Mouse (Mus musculus) neural tube, embryonic 14.5 days (tissue): ENCODE measurements at regions not wholly inside any gene's neighbourhood (a gene's known extent, or its start where the extent isn't known, plus 50 kb on each side); places are given as distances from the start of the nearest gene placed in this dataset.
"Not testable (repeated sequence)": the region's sequence is repeated elsewhere in the genome, so short reads cannot be mapped to it uniquely, and the experiment has no call there.

ENCODE experiments used
- ATAC-seq: fragments of 200-750 bp; cut with Nextera tagmentation; 2 replicates; pipeline ENCODE4 v1.8.0; 2017; ENCODE audit warnings: low read depth, mild to moderate bottlenecking, moderate TSS enrichment, moderate library complexity
- H3K27ac ChIP-seq: fragments of 300-500 bp; sonication (generic); 2 replicates; pipeline ENCODE4 v1.5.1; 2014; ENCODE audit warnings: low read depth, mild to moderate bottlenecking, control low read depth, low read length, moderate library complexity, mixed read lengths
- H3K27me3 ChIP-seq: fragments of 300-500 bp; sonication (generic); 2 replicates; pipeline ENCODE4 v1.6.1; 2014; ENCODE audit warnings: low read length; ENCODE audit not compliant: control insufficient read depth, insufficient read depth
- H3K36me3 ChIP-seq: fragments of 300-500 bp; sonication (generic); 2 replicates; pipeline ENCODE4 v1.6.1; 2014; ENCODE audit warnings: low read length, mixed read lengths; ENCODE audit not compliant: control insufficient read depth, insufficient read depth
- H3K4me1 ChIP-seq: fragments of 300-500 bp; sonication (generic); 2 replicates; pipeline ENCODE4 v1.6.1; 2014; ENCODE audit warnings: low read length; ENCODE audit not compliant: control insufficient read depth, insufficient read depth
- H3K4me2 ChIP-seq: fragments of 300-500 bp; sonication (generic); 2 replicates; pipeline ENCODE4 v1.6.1; 2014; ENCODE audit warnings: mild to moderate bottlenecking, low read depth, low read length, control low read depth
- H3K4me3 ChIP-seq: fragments of 300-500 bp; sonication (generic); 2 replicates; pipeline ENCODE4 v1.5.1; 2014; ENCODE audit warnings: low read depth, low read length, control low read depth, mixed read lengths
- H3K9ac ChIP-seq: fragments of 300-500 bp; sonication (generic); replicated peaks from 2 replicates; pipeline ENCODE4 v1.6.1; 2014; ENCODE audit warnings: low read depth, mild to moderate bottlenecking, control low read depth, low read length, mixed read lengths
- H3K9me3 ChIP-seq: fragments of 300-500 bp; sonication (generic); 2 replicates; pipeline ENCODE4 v1.6.1; 2016; ENCODE audit warnings: low read length; ENCODE audit not compliant: control insufficient read depth
- WGBS: fragments of 180-500 bp; shearing (Covaris S2); extraction: QIAGEN DNeasy Blood & Tissue Kit; methylation state at CpG from one replicate; pipeline ENCODE4 v1.1.7; 2014; 5-methylcytosine and 5-hydroxymethylcytosine counted together

DNA sequence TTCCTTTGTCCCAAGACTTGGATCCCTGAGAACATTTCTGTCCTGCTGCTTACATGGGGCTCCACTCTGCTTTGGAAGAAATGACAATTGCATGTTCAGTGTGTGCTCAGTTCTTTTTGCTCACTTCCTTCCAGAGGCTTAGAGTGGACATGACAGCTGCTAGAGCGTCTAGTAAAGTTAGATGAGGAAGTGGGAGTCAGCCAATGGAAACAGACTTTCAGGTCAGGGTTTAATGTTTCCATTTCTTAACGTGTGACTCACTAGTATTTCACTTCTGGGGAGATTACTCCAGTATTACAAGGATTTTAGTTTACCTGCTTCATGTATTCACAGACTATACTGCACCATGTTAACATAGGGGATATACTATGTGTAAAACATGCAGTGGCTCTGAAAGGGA, 759.3 kb upstream of the Gm38303 start:
- WGBS: 72% methylated on average over 2 of the region's 2 CpGs
- no peaks in the 10 kb centered on the region for H3K4me1 ChIP-seq
- no peaks in the 10 kb centered on the region for H3K27me3 ChIP-seq
- H3K27ac ChIP-seq: no peak overlapping the region
- H3K9ac ChIP-seq: no peak overlapping the region
- H3K4me2 ChIP-seq: no peak overlapping the region
- ATAC-seq: no peak
- no peaks in the 10 kb centered on the region for H3K9me3 ChIP-seq
- H3K4me3 ChIP-seq: no peak overlapping the region
- H3K36me3 ChIP-seq: no peaks in the 10 kb centered on the region

DNA sequence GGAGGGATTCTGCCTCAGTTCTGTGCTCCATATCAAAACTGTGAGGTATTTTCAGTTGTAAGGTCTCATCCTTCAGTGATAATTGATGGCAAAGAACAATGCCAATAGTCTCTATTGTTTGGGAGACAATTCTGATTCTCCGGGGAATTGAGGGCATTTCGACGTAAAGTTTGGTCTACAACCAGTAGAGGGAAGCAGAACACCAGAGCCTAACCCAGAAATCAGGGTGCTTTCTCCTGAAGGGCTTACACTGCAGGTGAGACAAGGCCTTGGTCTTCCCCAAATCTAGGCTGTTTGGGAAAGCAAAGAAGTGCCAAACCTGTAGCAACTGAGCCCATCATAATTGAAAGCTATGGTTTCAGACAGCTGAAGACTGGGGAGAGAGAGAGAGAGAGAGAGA, 758.7 kb upstream of the Gm38303 start:
- WGBS: 63% methylated on average over 3 of the region's 3 CpGs
- Histone ChIP-seq H3K4me2 (no peak overlapping the region), H3K4me1 (no peaks in the 10 kb centered on the region), H3K9me3 (no peaks in the 10 kb centered on the region), H3K27me3 (no peaks in the 10 kb centered on the region), H3K4me3 (no peak overlapping the region), H3K27ac (no peak overlapping the region), H3K9ac (no peak overlapping the region), H3K36me3 (no peaks in the 10 kb centered on the region)
- ATAC-seq: no peak

GRCm38 (mm10) chr3:11083291-11083690, 747.8 kb upstream of the Gm38303 start:
- Histone ChIP-seq H3K9me3 (no peaks in the 10 kb centered on the region), H3K4me2 (no peak overlapping the region), H3K4me3 (no peak overlapping the region), H3K4me1 (no peaks in the 10 kb centered on the region), H3K27ac (no peak overlapping the region), H3K9ac (no peak overlapping the region), H3K27me3 (no peaks in the 10 kb centered on the region), H3K36me3 (no peaks in the 10 kb centered on the region)
- ATAC-seq: no peak
- 59% methylated on average over 2 of the region's 2 CpGs for WGBS

DNA sequence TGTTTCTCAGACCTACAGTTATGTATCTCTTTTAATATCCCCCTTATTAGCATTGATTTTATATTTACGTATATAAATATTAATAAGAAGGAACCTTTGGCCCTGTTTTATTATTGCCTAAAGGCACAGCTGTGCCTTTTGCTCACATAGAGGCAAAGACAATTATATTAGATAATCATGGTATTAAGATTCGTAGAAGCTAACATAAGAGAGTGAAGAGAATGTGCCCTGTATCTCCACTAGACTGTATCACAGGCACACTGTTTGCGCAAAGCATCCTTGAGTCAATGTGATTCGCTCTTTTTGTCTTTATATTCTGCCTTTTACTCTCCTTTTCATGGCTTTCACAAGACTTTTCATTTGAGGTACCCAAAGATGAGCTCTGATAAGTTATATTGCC, 738.5 kb upstream of the Gm38303 start:
- no peaks in the 10 kb centered on the region for H3K27me3 ChIP-seq
- no peak for ATAC-seq
- H3K4me2 ChIP-seq: no peak overlapping the region
- H3K27ac ChIP-seq: no peak overlapping the region
- H3K4me1 ChIP-seq: no peaks in the 10 kb centered on the region
- no peak overlapping the region for H3K4me3 ChIP-seq
- no peak overlapping the region for H3K9ac ChIP-seq
- H3K36me3 ChIP-seq: no peaks in the 10 kb centered on the region
- WGBS: 81% methylated on average over 4 of the region's 4 CpGs
- H3K9me3 ChIP-seq: no peaks in the 10 kb centered on the region

DNA sequence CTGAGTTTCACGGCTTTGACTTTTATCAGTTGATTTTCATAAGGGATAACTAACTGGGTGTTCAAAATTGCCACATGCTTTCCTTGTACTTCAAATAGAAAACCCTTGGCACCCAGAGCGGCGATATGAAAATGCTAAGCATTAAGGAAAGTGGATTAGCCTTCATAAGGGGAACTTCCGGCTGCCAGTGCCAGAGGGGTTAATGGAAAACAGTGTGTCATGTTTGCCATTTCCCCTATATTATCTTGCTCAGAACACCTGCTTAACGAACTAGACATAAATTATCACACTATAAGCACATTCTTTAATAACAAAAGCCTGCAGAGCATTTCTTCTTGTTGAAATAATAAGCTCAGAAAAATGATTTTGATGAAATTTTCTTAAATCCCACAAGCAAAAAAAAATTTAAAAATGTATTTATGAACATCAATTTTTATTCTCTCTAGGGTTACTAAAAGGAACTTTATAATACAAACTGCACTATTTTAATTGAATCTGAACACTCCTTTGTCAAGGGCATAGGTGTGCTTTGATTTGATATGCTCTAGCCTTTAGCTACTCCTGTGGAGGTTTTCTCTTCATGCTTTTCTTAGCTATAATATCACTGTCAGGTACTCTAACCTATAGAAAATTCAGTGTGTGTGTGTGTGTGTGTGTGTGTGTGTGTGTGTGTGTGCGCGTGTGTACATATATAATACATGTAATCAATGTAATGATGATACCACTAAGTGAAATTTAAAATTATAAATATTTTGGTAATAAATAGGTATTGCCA, 699.7 kb upstream of the Gm38303 start:
- Histone ChIP-seq H3K9ac (no peak overlapping the region), H3K4me1 (no peaks in the 10 kb centered on the region), H3K36me3 (no peaks in the 10 kb centered on the region), H3K27me3 (no peaks in the 10 kb centered on the region), H3K4me2 (no peak overlapping the region), H3K9me3 (no peaks in the 10 kb centered on the region), H3K4me3 (no peak overlapping the region), H3K27ac (no peak overlapping the region)
- 78% methylated on average over 7 of the region's 7 CpGs for WGBS
- no peak for ATAC-seq

DNA sequence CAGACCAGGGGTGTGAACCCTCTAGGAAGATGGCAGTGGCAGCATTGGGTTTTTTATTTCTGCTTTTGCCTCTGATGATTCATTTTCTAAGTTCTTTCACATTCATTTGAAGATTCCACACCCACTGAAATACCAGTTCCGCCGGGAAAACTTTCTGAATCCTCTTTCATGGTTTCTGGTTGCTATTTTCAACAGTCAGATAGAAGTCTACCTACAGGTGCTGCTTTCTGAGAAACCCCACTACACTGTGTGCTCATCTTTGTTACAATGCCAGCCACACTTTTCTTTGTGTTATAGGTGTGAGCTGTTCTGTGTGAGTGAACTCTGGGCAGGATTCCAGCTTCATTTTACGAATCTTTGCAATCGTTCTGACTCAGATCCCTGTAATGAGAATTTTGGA, 694.5 kb upstream of the Gm38303 start:
- H3K4me1 ChIP-seq: no peaks in the 10 kb centered on the region
- no peak overlapping the region for H3K4me2 ChIP-seq
- 92% methylated on average over 4 of the region's 4 CpGs for WGBS
- no peaks in the 10 kb centered on the region for H3K36me3 ChIP-seq
- ATAC-seq: no peak
- no peak overlapping the region for H3K9ac ChIP-seq
- no peaks in the 10 kb centered on the region for H3K27me3 ChIP-seq
- H3K4me3 ChIP-seq: no peak overlapping the region
- no peaks in the 10 kb centered on the region for H3K9me3 ChIP-seq
- no peak overlapping the region for H3K27ac ChIP-seq

- Histone ChIP-seq H3K4me3 (no peak overlapping the region), H3K27me3 (no peaks in the 10 kb centered on the region), H3K36me3 (no peaks in the 10 kb centered on the region), H3K4me2 (no peak overlapping the region), H3K9ac (no peak overlapping the region), H3K4me1 (no peaks in the 10 kb centered on the region), H3K9me3 (no peaks in the 10 kb centered on the region), H3K27ac (no peak overlapping the region)
- 0 out of 2 replicates have a peak, but pooled peaks have one; percentile 68 for ATAC-seq
- 37% methylated on average over 3 of the region's 3 CpGs for WGBS
These were observed 688.9 kb upstream of the Gm38303 start for GRCm38 (mm10) chr3:11024422-11024821.

- 75% methylated on average over 3 of the region's 3 CpGs for WGBS
- Histone ChIP-seq H3K4me3 (no peak overlapping the region), H3K27me3 (no peaks in the 10 kb centered on the region), H3K9ac (no peak overlapping the region), H3K4me1 (no peaks in the 10 kb centered on the region), H3K9me3 (no peaks in the 10 kb centered on the region), H3K27ac (no peak overlapping the region), H3K4me2 (no peak overlapping the region), H3K36me3 (no peaks in the 10 kb centered on the region)
- no peak for ATAC-seq
These were observed 684.6 kb upstream of the Gm38303 start for GRCm38 (mm10) chr3:11020048-11020447.

GRCm38 (mm10) chr3:11014911-11015310, 679.4 kb upstream of the Gm38303 start:
- H3K27ac ChIP-seq, H3K4me2 ChIP-seq, H3K36me3 ChIP-seq, H3K4me3 ChIP-seq, H3K4me1 ChIP-seq, H3K27me3 ChIP-seq, H3K9me3 ChIP-seq, ATAC-seq, H3K9ac ChIP-seq: not testable (repeated sequence)
- WGBS: 92% methylated on average over 6 of the region's 21 CpGs
